Mouse (Mus musculus) megakaryocyte, embryonic 14.5 days (primary cell): Measurements from ENCODE around the gene Dhx40. TPM values are rescaled to one million over a fixed set of nuclear protein-coding genes. Genes with fewer than 3 reads are reported as not detected.

Experiments used
- H3K27me3 ChIP-seq: replicated peaks from 2 replicates; pipeline ENCODE3; 2012; ENCODE audit warnings: inconsistent platforms
- H3K36me3 ChIP-seq: replicated peaks from 2 replicates; pipeline ENCODE3; 2012; ENCODE audit warnings: low read length, inconsistent platforms, mixed read lengths
- H3K4me1 ChIP-seq: 2 replicates; pipeline ENCODE4 v1.6.1; 2012; ENCODE audit warnings: inconsistent platforms
- H3K4me3 ChIP-seq: replicated peaks from 2 replicates; pipeline ENCODE3; 2012; ENCODE audit warnings: moderate library complexity, mild to moderate bottlenecking, inconsistent platforms
- H3K9me3 ChIP-seq: 2 replicates; pipeline ENCODE4 v1.6.1; 2012; ENCODE audit warnings: inconsistent platforms
- FLI1 ChIP-seq: IDR thresholded peaks from 2 replicates; pipeline ENCODE4 v1.6.1; 2012; ENCODE audit warnings: low read length, inconsistent platforms, mixed read lengths
- GATA1 ChIP-seq: IDR thresholded peaks from 3 replicates; pipeline ENCODE4 v1.6.1; 2012; ENCODE audit warnings: mixed read lengths, low read length, inconsistent platforms, borderline replicate concordance
- polyA plus RNA-seq: library from polyadenylated mRNA; stranded (reverse); fragments of >175 nt; gene quantifications from 2 replicates; pipeline ENCODE4 v1.2.3, GENCODE M21; 2012; ENCODE audit warnings: low replicate concordance; ENCODE audit not compliant: insufficient read depth

Gene Dhx40
- polyA plus RNA-seq, 1 experiment = 2.2 TPM

DNA sequence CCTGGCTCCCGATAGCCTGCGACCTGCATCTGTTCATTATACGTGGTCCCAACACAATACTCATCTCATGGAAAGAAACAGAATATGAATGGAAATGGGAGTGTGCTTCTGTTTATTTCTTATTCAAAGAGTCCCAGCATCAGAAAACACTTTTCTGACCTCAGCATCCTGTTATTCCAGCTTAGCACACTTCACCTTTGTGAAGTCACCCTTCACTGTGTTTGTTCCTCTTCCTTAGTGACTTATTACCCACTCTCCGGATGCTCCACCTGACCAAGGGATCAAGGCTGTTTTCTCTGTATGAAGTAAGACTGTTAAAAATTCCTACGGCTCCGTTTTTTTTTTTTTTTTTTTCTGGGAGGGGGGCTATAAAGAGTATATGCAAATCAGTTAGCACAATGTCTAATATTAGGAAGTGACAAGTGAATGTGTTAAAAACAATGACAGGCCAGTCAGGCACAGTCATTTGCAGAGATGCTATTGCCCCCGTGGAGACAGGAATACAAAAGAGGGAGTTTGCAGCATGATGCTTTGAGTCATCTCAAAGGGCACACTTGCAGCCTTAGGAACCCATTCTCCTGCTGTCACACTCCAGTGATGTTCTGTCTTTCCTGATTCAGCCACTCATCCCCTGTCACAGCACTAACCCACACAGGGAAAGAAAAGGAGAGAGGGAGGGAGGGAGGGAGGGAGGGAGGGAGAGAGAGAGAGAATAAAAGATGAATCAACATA lies 32.3 kb upstream of the Dhx40 start:
- no peak for TF ChIP-seq GATA1
- TF ChIP-seq FLI1 = no peak
- H3K4me3 ChIP-seq = no peak overlapping the region
- no peaks in the 10 kb centered on the region for H3K9me3 ChIP-seq
- no peaks in the 10 kb centered on the region for H3K36me3 ChIP-seq
- H3K4me1 ChIP-seq = peaks cover 15% of the 10 kb centered on the region
- peaks cover 15% of the 10 kb centered on the region for H3K27me3 ChIP-seq

DNA sequence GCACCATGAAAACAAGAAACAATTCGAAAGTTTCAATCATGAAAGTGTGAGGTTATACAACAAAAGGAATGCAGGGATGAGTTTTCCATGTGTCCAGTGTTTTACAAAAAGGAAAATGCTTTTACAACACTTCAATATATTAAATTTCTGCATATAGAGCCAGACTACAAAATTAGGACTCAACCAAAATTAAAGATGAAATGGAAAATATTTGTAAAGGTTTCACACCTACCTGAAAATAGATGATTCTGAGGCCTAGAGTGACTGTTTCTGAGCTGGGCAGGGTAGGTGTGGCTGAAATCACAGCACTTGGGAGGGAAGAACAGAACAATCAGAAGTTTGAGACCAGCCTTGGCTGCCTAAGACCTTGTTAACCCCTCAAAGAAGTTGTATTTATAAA lies 31.2 kb upstream of the Dhx40 start:
- Histone ChIP-seq H3K27me3 (peaks cover 20% of the 10 kb centered on the region), H3K36me3 (no peaks in the 10 kb centered on the region), H3K4me3 (no peak overlapping the region), H3K9me3 (no peaks in the 10 kb centered on the region), H3K4me1 (peaks cover 15% of the 10 kb centered on the region)
- TF ChIP-seq FLI1 (no peak), GATA1 (no peak)

GRCm38 (mm10) chr11:86836366-86836765 lies 28.8 kb upstream of the Dhx40 start:
- H3K4me3 ChIP-seq = no peak overlapping the region
- H3K27me3 ChIP-seq = peaks cover 24% of the 10 kb centered on the region
- no peaks in the 10 kb centered on the region for H3K9me3 ChIP-seq
- no peaks in the 10 kb centered on the region for H3K36me3 ChIP-seq
- TF ChIP-seq FLI1 (no peak), GATA1 (no peak)
- peaks cover 15% of the 10 kb centered on the region for H3K4me1 ChIP-seq

DNA sequence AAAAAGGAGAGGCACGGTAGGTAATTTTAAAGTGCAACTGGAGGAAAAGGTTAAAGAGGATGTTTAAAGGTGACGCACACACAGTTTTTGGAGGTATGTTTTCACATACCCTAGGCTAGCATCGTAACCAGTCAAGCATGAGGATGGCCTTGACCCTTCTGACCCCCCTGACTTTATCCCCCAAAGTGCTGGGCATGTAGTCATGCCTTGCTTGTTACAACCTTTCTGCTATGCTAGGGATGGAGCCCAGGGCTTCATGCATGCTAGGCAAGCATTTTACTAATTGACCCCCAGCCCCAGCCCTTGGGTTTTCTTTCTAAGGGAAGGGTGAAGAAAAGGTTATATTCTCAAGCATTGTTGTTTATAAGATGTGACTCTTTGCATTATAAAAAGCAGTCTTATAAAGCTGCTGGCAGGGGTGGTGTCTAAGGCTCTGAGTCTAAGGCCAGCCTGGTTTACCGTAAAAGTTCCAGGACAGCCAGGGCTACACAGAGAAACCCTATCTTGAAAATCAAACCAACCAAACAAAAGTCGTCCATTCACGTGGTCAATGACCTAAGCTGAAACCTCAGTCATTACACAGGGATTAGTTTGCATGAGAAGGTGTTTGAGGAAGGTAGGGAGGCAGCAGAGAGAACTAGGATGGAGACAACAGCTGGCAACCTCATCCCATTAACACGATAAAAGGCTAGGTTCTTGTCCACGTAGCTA lies 27.2 kb upstream of the Dhx40 start:
- peaks cover 6% of the 10 kb centered on the region for H3K4me1 ChIP-seq
- H3K27me3 ChIP-seq = peaks cover 22% of the 10 kb centered on the region
- H3K4me3 ChIP-seq = no peak overlapping the region
- H3K9me3 ChIP-seq = no peaks in the 10 kb centered on the region
- H3K36me3 ChIP-seq = no peaks in the 10 kb centered on the region
- TF ChIP-seq FLI1 (no peak), GATA1 (no peak)

DNA sequence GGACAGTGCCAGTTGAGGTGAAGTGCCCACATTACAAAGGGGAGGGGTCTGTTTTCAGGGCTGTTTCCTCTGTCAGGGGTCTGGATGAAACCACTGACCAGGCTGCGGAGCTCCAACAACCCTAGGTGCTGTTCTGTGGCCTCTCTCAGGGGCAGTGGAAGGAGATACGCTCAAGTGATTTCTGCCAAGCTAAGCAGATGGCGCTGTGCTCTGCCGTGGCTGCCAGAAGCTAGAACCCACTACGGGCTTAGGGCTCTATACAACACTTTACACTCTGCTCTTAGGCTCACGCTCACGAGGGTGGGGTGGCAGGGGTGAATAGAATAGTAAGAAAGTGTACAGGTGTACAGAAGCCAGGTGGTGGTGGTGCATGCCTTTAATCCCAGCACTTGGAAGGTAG lies 26.5 kb upstream of the Dhx40 start:
- Histone ChIP-seq H3K9me3 (no peaks in the 10 kb centered on the region; the same call in 1 of the 2 replicates), H3K27me3 (peaks cover 19% of the 10 kb centered on the region), H3K36me3 (no peaks in the 10 kb centered on the region), H3K4me1 (peaks cover 6% of the 10 kb centered on the region), H3K4me3 (no peak overlapping the region)
- no peak for TF ChIP-seq FLI1
- no peak for TF ChIP-seq GATA1

- H3K4me3 ChIP-seq = no peak overlapping the region
- no peak for TF ChIP-seq FLI1
- no peak for TF ChIP-seq GATA1
- H3K9me3 ChIP-seq = no peaks in the 10 kb centered on the region; the same call in 1 of the 2 replicates
- H3K27me3 ChIP-seq = peaks cover 22% of the 10 kb centered on the region
- H3K4me1 ChIP-seq = peaks cover 9% of the 10 kb centered on the region
- H3K36me3 ChIP-seq = no peaks in the 10 kb centered on the region
Observed at GRCm38 (mm10) chr11:86833153-86833552, 25.6 kb upstream of the Dhx40 start.

GRCm38 (mm10) chr11:86828396-86828795 lies 20.9 kb upstream of the Dhx40 start:
- TF ChIP-seq FLI1 (no peak), GATA1 (no peak)
- peaks cover 33% of the 10 kb centered on the region for H3K27me3 ChIP-seq
- no peak overlapping the region for H3K4me3 ChIP-seq
- H3K9me3 ChIP-seq = peaks cover 6% of the 10 kb centered on the region; the same call in 1 of the 2 replicates
- H3K4me1 ChIP-seq = peaks cover 14% of the 10 kb centered on the region
- H3K36me3 ChIP-seq = no peaks in the 10 kb centered on the region

- Histone ChIP-seq H3K27me3 (peaks cover 37% of the 10 kb centered on the region), H3K9me3 (peaks cover 12% of the 10 kb centered on the region), H3K4me1 (peaks cover 19% of the 10 kb centered on the region), H3K36me3 (no peaks in the 10 kb centered on the region), H3K4me3 (no peak overlapping the region)
- TF ChIP-seq FLI1 (no peak), GATA1 (no peak)
Observed at GRCm38 (mm10) chr11:86827476-86828245, 20.1 kb upstream of the Dhx40 start.

DNA sequence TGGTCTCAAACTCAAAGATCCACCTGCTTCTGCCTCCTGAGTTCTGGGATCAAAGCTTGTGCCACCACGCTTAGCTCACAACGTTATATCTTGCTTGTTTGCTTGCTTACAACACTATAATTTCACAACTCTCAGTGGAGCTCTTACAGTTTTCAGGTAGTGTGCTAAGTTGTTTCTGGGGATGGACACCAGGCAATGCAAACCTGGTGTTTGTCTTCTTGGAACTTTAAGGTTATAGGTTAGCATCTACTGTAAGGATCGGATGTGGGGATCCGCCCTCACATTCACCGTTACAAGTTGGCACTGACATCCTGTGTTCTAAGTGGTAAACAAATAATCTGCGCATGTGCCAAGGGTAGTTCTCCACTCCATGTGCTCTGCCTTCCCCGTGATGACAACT lies 16.9 kb upstream of the Dhx40 start:
- Histone ChIP-seq H3K4me3 (no peak overlapping the region), H3K27me3 (peaks cover 33% of the 10 kb centered on the region), H3K36me3 (no peaks in the 10 kb centered on the region), H3K9me3 (peaks cover 12% of the 10 kb centered on the region), H3K4me1 (peaks cover 27% of the 10 kb centered on the region)
- TF ChIP-seq FLI1 (no peak), GATA1 (no peak)
